Mouse (Mus musculus) erythroblast, embryonic 14.5 days (primary cell): ENCODE results near the gene Galnt3. TPM values are rescaled to one million over a fixed set of nuclear protein-coding genes. Genes with fewer than 3 reads are reported as not detected.

ENCODE experiments used
- H3K27me3 ChIP-seq: 2 replicates; pipeline ENCODE4 v1.6.1; 2012; ENCODE audit warnings: inconsistent platforms; ENCODE audit not compliant: control insufficient read depth
- H3K36me3 ChIP-seq: 2 replicates; pipeline ENCODE4 v1.6.1; 2012; ENCODE audit warnings: mild to moderate bottlenecking, inconsistent platforms; ENCODE audit not compliant: control insufficient read depth
- H3K4me1 ChIP-seq: 2 replicates; pipeline ENCODE4 v1.6.1; 2012; ENCODE audit warnings: inconsistent platforms; ENCODE audit not compliant: control insufficient read depth
- H3K4me3 ChIP-seq: replicated peaks from 2 replicates; pipeline ENCODE3; 2012; ENCODE audit warnings: moderate library complexity, mild to moderate bottlenecking, inconsistent platforms
- H3K9me3 ChIP-seq: 2 replicates; pipeline ENCODE4 v1.6.1; 2012; ENCODE audit warnings: low read length, inconsistent platforms, mixed read lengths; ENCODE audit not compliant: control insufficient read depth
- GATA1 ChIP-seq: IDR thresholded peaks from 2 replicates; pipeline ENCODE4 v1.6.1; 2012; ENCODE audit warnings: low read length, inconsistent platforms, mixed read lengths
- TAL1 ChIP-seq: IDR thresholded peaks from 3 replicates; pipeline ENCODE4 v1.6.1; 2012; ENCODE audit warnings: low read length, inconsistent platforms, mixed read lengths
- polyA plus RNA-seq: library from polyadenylated mRNA; stranded (reverse); fragments of >175 nt; gene quantifications from 2 replicates; pipeline ENCODE4 v1.2.3, GENCODE M21; 2012

Galnt3 gene
- polyA plus RNA-seq, 1 experiment: not detected

GRCm38 (mm10) chr2:66126936-66127335 is 2.1 kb upstream of the Galnt3 start:
- Histone ChIP-seq H3K27me3 (peaks cover 41% of the 10 kb centered on the region), H3K36me3 (no peaks in the 10 kb centered on the region), H3K4me1 (no peaks in the 10 kb centered on the region), H3K4me3 (no peak overlapping the region), H3K9me3 (peaks cover 2% of the 10 kb centered on the region; the same call in 1 of the 2 replicates)
- TF ChIP-seq GATA1: no peak
- no peak for TF ChIP-seq TAL1

DNA sequence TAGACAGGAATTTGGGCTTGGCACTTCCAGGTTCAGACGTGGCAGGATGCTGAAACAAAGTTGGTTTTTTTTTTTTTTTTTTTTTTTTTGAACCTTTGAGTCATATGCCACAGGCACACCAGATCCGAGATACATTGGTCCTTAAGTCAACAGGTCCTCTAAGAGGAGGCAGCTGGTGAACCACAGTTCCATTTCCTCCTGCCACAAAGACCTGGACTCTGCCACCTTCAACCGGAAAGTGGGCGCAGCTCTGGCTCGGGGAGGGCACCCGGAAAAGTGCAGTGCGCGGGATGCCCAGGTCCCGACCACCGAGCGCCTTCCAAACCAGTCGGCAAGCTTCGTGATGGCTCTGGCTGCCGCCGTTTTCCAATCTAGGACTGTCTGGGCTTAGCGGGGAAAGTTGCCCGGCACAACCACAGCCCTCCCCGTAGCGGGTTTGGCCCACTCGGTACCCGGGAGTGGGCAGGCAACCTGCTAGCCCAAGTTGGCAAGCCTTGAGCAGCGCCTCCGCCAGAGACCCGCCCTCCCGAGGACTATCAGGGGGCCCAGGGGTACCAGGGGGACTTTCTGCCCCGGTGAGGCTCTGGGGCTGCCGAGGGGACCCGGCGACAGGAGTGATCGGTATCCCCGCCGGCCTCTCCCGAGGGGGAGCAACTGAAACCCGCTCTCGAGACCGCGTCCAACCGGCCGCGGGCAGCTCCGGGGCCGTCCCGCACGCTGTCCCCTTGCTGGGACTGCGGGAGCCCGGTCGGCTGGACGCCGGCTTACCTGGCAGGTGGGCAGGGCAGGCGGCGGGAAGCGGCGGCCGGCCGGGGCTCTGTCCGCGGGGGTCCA is 821 bp downstream of the Galnt3 start:
- Histone ChIP-seq H3K4me3 (peak overlapping the region; percentile 33), H3K9me3 (peaks cover 2% of the 10 kb centered on the region; the same call in 1 of the 2 replicates), H3K4me1 (no peaks in the 10 kb centered on the region), H3K27me3 (peaks cover 41% of the 10 kb centered on the region), H3K36me3 (no peaks in the 10 kb centered on the region)
- TF ChIP-seq GATA1 (no peak), TAL1 (no peak)

DNA sequence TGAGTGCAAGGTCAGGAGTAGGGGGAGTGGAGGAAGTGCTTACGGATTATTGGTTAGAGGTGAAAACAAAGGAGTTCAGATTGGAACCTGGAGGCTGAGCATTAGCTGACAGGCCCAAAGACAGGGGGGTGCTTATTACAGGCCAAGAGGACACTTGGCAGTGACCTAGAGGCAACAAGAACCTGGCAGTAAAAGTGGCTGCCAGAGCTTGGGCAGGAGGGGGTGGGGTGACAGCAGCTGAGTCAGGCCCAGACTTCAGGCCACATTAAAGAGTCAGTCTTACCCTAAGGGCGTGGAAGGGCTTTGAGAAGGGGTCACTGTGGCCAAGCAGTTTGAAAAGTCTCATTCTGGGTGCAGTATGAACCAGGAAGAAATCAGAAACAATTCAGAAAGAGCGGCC is 7.1 kb downstream of the Galnt3 start:
- H3K4me1 ChIP-seq: no peaks in the 10 kb centered on the region
- no peak overlapping the region for H3K4me3 ChIP-seq
- no peaks in the 10 kb centered on the region; the same call in 1 of the 2 replicates for H3K9me3 ChIP-seq
- no peaks in the 10 kb centered on the region for H3K36me3 ChIP-seq
- TF ChIP-seq GATA1: no peak
- no peak for TF ChIP-seq TAL1
- peaks cover 6% of the 10 kb centered on the region for H3K27me3 ChIP-seq

DNA sequence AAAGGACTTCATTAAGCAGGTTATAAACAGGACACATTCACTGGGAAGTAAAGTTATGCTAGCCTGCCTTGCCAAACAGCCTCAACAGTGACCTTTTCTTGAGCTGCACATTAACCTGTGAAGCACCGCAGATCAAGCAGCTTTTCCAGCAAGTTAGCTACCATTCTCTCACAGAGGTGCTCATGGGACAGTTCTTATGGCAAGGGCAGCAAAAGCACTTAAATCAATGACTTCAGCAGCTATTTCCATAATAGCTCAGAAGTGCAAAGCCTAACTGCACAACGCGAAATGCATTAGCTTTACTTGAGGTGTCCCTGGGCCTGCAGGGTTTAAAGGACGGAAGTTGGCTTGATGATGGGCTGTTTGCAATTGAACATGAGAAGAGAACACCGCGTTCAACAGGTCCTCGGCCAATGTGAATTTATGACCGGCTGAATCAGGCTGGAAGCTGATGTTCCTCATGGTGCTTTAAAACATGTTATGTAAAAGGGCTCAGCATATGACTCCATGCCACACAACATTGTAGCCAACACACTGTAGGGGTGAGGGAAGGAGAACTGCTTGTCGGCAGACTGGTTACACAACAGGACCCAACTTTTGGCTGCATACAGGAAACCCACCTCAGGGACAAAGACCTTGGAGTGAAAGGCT is 16.8 kb downstream of the Galnt3 start:
- Histone ChIP-seq H3K36me3 (no peaks in the 10 kb centered on the region), H3K27me3 (no peaks in the 10 kb centered on the region), H3K4me3 (no peak overlapping the region), H3K4me1 (no peaks in the 10 kb centered on the region), H3K9me3 (no peaks in the 10 kb centered on the region)
- TF ChIP-seq TAL1: no peak
- no peak for TF ChIP-seq GATA1

- TF ChIP-seq TAL1 (no peak), GATA1 (no peak)
Measured at GRCm38 (mm10) chr2:66103740-66104436, 20.9 kb downstream of the Galnt3 start.

GRCm38 (mm10) chr2:66101686-66102304 is 23.0 kb downstream of the Galnt3 start:
- no peaks in the 10 kb centered on the region for H3K36me3 ChIP-seq

More at GRCm38 (mm10) chr2:66103740-66104436, 20.9 kb downstream of the Galnt3 start:
- Histone ChIP-seq H3K4me3 (no peak overlapping the region), H3K4me1 (no peaks in the 10 kb centered on the region), H3K9me3 (no peaks in the 10 kb centered on the region; the same call in 1 of the 2 replicates), H3K36me3 (no peaks in the 10 kb centered on the region), H3K27me3 (no peaks in the 10 kb centered on the region)

DNA sequence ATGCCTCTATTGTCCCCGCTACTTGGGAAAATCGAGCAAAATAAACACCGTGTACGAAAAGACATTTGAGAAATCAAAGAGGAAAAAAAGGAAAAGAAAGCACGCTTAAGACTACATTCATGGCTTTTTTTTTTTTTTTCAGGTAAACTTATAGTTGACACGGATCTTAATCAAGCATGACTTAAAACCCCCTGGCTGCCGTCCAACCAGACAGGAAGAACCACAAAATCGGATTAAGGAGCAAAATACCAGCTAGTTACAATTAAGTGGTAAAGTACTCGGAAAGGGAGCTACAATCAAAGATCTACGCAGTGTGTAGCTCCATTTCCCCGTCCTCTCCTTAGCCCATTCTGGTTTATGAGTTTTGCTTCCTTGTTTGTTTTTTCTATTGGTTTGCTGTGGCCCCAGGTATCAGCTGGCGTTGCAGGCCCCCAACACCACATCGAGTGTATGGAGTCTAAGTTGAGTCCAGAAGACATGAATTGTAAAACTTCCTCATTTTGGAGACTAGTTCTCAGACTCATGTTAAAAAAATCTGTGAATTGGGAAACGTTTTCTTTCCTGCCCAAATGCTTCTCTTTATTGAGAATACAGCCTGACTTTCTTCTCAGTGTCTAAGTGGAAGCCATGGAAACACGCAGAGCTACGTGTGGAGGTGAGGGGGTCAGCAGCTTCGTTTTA is 24.0 kb downstream of the Galnt3 start:
- Histone ChIP-seq H3K27me3 (no peaks in the 10 kb centered on the region), H3K36me3 (no peaks in the 10 kb centered on the region), H3K9me3 (no peaks in the 10 kb centered on the region; the same call in 1 of the 2 replicates), H3K4me3 (no peak overlapping the region), H3K4me1 (no peaks in the 10 kb centered on the region)
- TF ChIP-seq TAL1 (no peak), GATA1 (no peak)

More at GRCm38 (mm10) chr2:66101686-66102304, 23.0 kb downstream of the Galnt3 start:
- Histone ChIP-seq H3K9me3 (no peaks in the 10 kb centered on the region; the same call in 1 of the 2 replicates), H3K27me3 (no peaks in the 10 kb centered on the region), H3K4me1 (no peaks in the 10 kb centered on the region), H3K4me3 (no peak overlapping the region)
- TF ChIP-seq GATA1 (no peak), TAL1 (no peak)

- H3K36me3 ChIP-seq: no peaks in the 10 kb centered on the region
- no peaks in the 10 kb centered on the region; the same call in 1 of the 2 replicates for H3K9me3 ChIP-seq
- no peak overlapping the region for H3K4me3 ChIP-seq
- H3K27me3 ChIP-seq: no peaks in the 10 kb centered on the region
- TF ChIP-seq TAL1 (no peak), GATA1 (no peak)
- no peaks in the 10 kb centered on the region for H3K4me1 ChIP-seq
Measured at GRCm38 (mm10) chr2:66100239-66100638, 24.6 kb downstream of the Galnt3 start.
